11 mouse cellular contexts compared by ENCODE assay signal in the genomic region with DNA sequence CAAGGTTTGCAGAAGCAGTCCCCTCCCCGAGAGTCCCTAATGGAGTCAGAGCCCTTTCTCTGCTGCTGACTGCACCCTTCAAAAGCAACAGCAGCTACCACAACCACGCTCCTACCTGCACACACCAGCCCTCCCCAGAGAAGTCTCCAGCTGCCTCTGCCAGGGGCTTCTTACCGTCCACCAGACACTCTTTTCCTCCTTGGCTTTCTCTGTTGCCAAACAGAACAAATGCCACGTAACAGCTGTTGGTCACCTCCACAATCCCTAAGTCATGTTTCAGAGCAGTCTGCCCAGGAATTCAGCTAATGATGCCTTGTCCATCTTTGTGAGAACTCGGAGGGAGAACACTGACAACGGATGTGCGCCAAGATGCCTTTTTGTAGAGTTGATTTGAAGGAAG.
DNase-seq lines count a peak whose midpoint lies in the region; ATAC-seq and TF ChIP-seq lines count a peak whose summit lies in the region.
"Had no signal": no experiment of that assay in that cellular context is flagged by ENCODE, and none has a peak within 500 bp of the region (broad histone marks: within the 10 kb centered on the region; RNA-seq: fewer than 3 reads in every experiment).

No protein-coding gene starts in this region.

- DNase-seq in left cerebral cortex, adult 2 months (ENCODE audit: extremely low spot score in 1 of 2, low spot score in 2 of 2) = no peak
- DNase-seq in left cerebral cortex, adult 11 months (ENCODE audit: low spot score) = no peak
- no peak for DNase-seq in forebrain, embryonic 14.5 days (ENCODE audit: low spot score)
- DNase-seq in layer of hippocampus, postnatal 10 days (ENCODE audit: low spot score in 2 of 2) = no peak
- no peak for DNase-seq in left cerebral cortex, adult 9 months (ENCODE audit: low spot score in 2 of 2)
- DNase-seq in kidney, postnatal 36 days = no peak
- DNase-seq: kidney, adult 9 months; liver, embryonic 13.5 days had no signal

- peak overlapping the region; percentile 16 for H3K27ac ChIP-seq in left cerebral cortex, adult 2 months
- H3K27ac ChIP-seq in forebrain, embryonic 14.5 days (ENCODE audit: low read depth, low read length) = peak overlapping the region; percentile 92
- H3K27ac ChIP-seq in limb, embryonic 15.5 days = 0 out of 2 replicates have a peak overlapping the region, but pooled peaks have one; percentile 3
- H3K27ac ChIP-seq in neural tube, embryonic 15.5 days (replicated peaks) = peak overlapping the region; percentile 38; the same call in 1 of the 2 replicates
- H3K27ac ChIP-seq: liver, embryonic 13.5 days had no signal

- H3K9ac ChIP-seq in forebrain, embryonic 14.5 days (ENCODE audit: low read length) = peak overlapping the region; percentile 70
- no peak overlapping the region for H3K9ac ChIP-seq in limb, embryonic 15.5 days
- no peak overlapping the region for H3K9ac ChIP-seq in neural tube, embryonic 15.5 days (replicated peaks)
- H3K9ac ChIP-seq: embryonic facial prominence, embryonic 12.5 days; liver, embryonic 13.5 days had no signal

- peaks cover 79% of the 10 kb centered on the region for H3K4me1 ChIP-seq in forebrain, embryonic 14.5 days (ENCODE audit: control insufficient read depth, insufficient read depth, low read length)
- peaks cover 31% of the 10 kb centered on the region for H3K4me1 ChIP-seq in limb, embryonic 15.5 days
- peaks cover 86% of the 10 kb centered on the region for H3K4me1 ChIP-seq in neural tube, embryonic 15.5 days
- H3K4me1 ChIP-seq: liver, embryonic 13.5 days had no signal

- no peak for TF ChIP-seq CTCF in left cerebral cortex, adult 2 months (IDR thresholded peaks at IDR 0.05)

- no peaks in the 10 kb centered on the region for H3K9me3 ChIP-seq in forebrain, embryonic 14.5 days (replicated peaks; ENCODE audit: control insufficient read depth, low read length)
- no peaks in the 10 kb centered on the region for H3K9me3 ChIP-seq in limb, embryonic 15.5 days
- H3K9me3 ChIP-seq in neural tube, embryonic 15.5 days (replicated peaks) = no peaks in the 10 kb centered on the region
- H3K9me3 ChIP-seq: embryonic facial prominence, embryonic 12.5 days; liver, embryonic 13.5 days had no signal

- WGBS in forebrain, embryonic 14.5 days = 35% methylated on average over 7 of the region's 7 CpGs
- WGBS in limb, embryonic 15.5 days = 73% methylated on average over 7 of the region's 7 CpGs
- WGBS in neural tube, embryonic 15.5 days = 50% methylated on average over 7 of the region's 7 CpGs

- intact Hi-C loops in left cerebral cortex, adult 2 months (cut with DNase I) = loop anchor here (5.0 kb wide), 1 partner anchor 65 kb away; no protein-coding TSS in a partner anchor

- no peak for ATAC-seq in forebrain, embryonic 14.5 days
- ATAC-seq in limb, embryonic 15.5 days (ENCODE audit: insufficient number of reproducible peaks, low FRiP score, low TSS enrichment, low read depth) = no peak
- no peak for ATAC-seq in neural tube, embryonic 15.5 days (ENCODE audit: low FRiP score)

- H3K36me3 ChIP-seq in forebrain, embryonic 14.5 days (ENCODE audit: control insufficient read depth, insufficient read depth, low read length) = peaks cover 19% of the 10 kb centered on the region
- H3K36me3 ChIP-seq in limb, embryonic 15.5 days = no peaks in the 10 kb centered on the region
- H3K36me3 ChIP-seq in neural tube, embryonic 15.5 days = 0 out of 2 replicates have a peak, but pooled peaks cover 9% of the 10 kb centered on the region
- H3K36me3 ChIP-seq: embryonic facial prominence, embryonic 12.5 days; liver, embryonic 13.5 days had no signal

- H3K27me3 ChIP-seq in forebrain, embryonic 14.5 days (replicated peaks; ENCODE audit: control insufficient read depth, insufficient read depth, low read length) = no peaks in the 10 kb centered on the region
- no peaks in the 10 kb centered on the region for H3K27me3 ChIP-seq in limb, embryonic 15.5 days
- H3K27me3 ChIP-seq in neural tube, embryonic 15.5 days (replicated peaks) = no peaks in the 10 kb centered on the region
- H3K27me3 ChIP-seq: embryonic facial prominence, embryonic 12.5 days had no signal

- peak overlapping the region; percentile 54 for H3K4me2 ChIP-seq in forebrain, embryonic 14.5 days (ENCODE audit: low read length)
- H3K4me2 ChIP-seq in limb, embryonic 15.5 days = no peak overlapping the region
- peak overlapping the region; percentile 2; the same call in 1 of the 2 replicates for H3K4me2 ChIP-seq in neural tube, embryonic 15.5 days
- H3K4me2 ChIP-seq: embryonic facial prominence, embryonic 12.5 days; liver, embryonic 13.5 days had no signal

- peak overlapping the region; percentile 2; the same call in 1 of the 2 replicates for H3K4me3 ChIP-seq in left cerebral cortex, adult 2 months
- H3K4me3 ChIP-seq in forebrain, embryonic 14.5 days (ENCODE audit: low read depth, low read length) = peak overlapping the region; percentile 34
- no peak overlapping the region for H3K4me3 ChIP-seq in limb, embryonic 15.5 days
- no peak overlapping the region for H3K4me3 ChIP-seq in neural tube, embryonic 15.5 days (replicated peaks)
- H3K4me3 ChIP-seq: embryonic facial prominence, embryonic 12.5 days; liver, embryonic 13.5 days had no signal

Comparison
In these comparisons a context has a peak if more than half of its experiments do, and no peak if none do; other contexts are left out.
1. H3K27ac ChIP-seq: peak in every context shown above with its lines; median percentile 92 in forebrain, embryonic 14.5 days; 38 in neural tube, embryonic 15.5 days; 16 in left cerebral cortex, adult 2 months; 3 in limb, embryonic 15.5 days.
2. H3K4me3 ChIP-seq: peak in left cerebral cortex, adult 2 months (single experiment) and forebrain, embryonic 14.5 days (single experiment); none in limb, embryonic 15.5 days (single experiment) and neural tube, embryonic 15.5 days (single experiment).